Mouse (Mus musculus) kidney, postnatal 0 days (tissue): ENCODE data around the gene Polg. TPM values are rescaled to one million over a fixed set of nuclear protein-coding genes. Genes with fewer than 3 reads are reported as not detected.

Source experiments
- ATAC-seq: fragments of 200-750 bp; cut with Nextera tagmentation; replicated peaks from 2 replicates; pipeline ENCODE4 v1.8.0; 2017; ENCODE audit warnings: low read depth, moderate number of reproducible peaks, moderate TSS enrichment, moderate library complexity; ENCODE audit not compliant: low FRiP score
- DNase-seq: peaks from one replicate; pipeline ENCODE4 v3.0.0-alpha.2; 2016; ENCODE audit warnings: low spot score
- H3K27ac ChIP-seq: fragments of 300-500 bp; sonication (generic); 2 replicates; pipeline ENCODE4 v1.5.1; 2014; ENCODE audit warnings: mild to moderate bottlenecking
- H3K27me3 ChIP-seq: fragments of 300-500 bp; sonication (generic); 2 replicates; pipeline ENCODE4 v1.6.1; 2014; ENCODE audit warnings: low read length, mixed read lengths; ENCODE audit not compliant: insufficient read depth
- H3K36me3 ChIP-seq: fragments of 300-500 bp; sonication (generic); 2 replicates; pipeline ENCODE4 v1.6.1; 2014; ENCODE audit warnings: low read length, mixed read lengths; ENCODE audit not compliant: insufficient read depth
- H3K4me1 ChIP-seq: fragments of 300-500 bp; sonication (generic); replicated peaks from 2 replicates; pipeline ENCODE4 v1.6.1; 2014; ENCODE audit warnings: antibody characterized with exemption, low read length, mixed read lengths; ENCODE audit not compliant: insufficient read depth
- H3K4me2 ChIP-seq: fragments of 300-500 bp; sonication (generic); 2 replicates; pipeline ENCODE4 v1.6.1; 2014; ENCODE audit warnings: mild to moderate bottlenecking, low read length, moderate library complexity, mixed read lengths
- H3K4me3 ChIP-seq: fragments of 300-500 bp; sonication (generic); replicated peaks from 2 replicates; pipeline ENCODE4 v1.5.1; 2014; ENCODE audit warnings: low read depth, low read length
- H3K9ac ChIP-seq: fragments of 300-500 bp; sonication (generic); 2 replicates; pipeline ENCODE4 v1.6.1; 2014; ENCODE audit warnings: low read depth, low read length
- H3K9me3 ChIP-seq: fragments of 300-500 bp; sonication (generic); replicated peaks from 2 replicates; pipeline ENCODE4 v1.6.1; 2016; ENCODE audit warnings: low read length, inconsistent platforms, mixed read lengths
- CTCF ChIP-seq: IDR thresholded peaks from 2 replicates; pipeline ENCODE4 v1.5.1; 2016; ENCODE audit warnings: antibody characterized with exemption, low read depth, mild to moderate bottlenecking, moderate library complexity
- WGBS: fragments of 180-500 bp; shearing (Covaris S2); extraction: QIAGEN DNeasy Blood & Tissue Kit; methylation state at CpG from one replicate; pipeline ENCODE4 v1.1.7; 2014; 5-methylcytosine and 5-hydroxymethylcytosine counted together
- polyA plus RNA-seq: library from polyadenylated mRNA; unstranded; fragments of >200 nt; fragmentation: Nextera tagmentation; extraction: Ambion mirVana; gene quantifications from 2 replicates; pipeline ENCODE4 v1.2.1, GENCODE M21; 2015

Polg gene
- polyA plus RNA-seq, 1 experiment from 2014 or later: 22.8 TPM

GRCm38 (mm10) chr7:79464776-79465420 is 1.3 kb downstream of the Polg start:
- H3K36me3 ChIP-seq: peaks cover 28% of the 10 kb centered on the region; the same call in 1 of the 2 replicates
- ATAC-seq (no peak), DNase-seq (no peak)
- no peak overlapping the region for H3K27ac ChIP-seq
- WGBS: 11% methylated on average over 46 of the region's 47 CpGs
- no peak for TF ChIP-seq CTCF
- peak overlapping the region; percentile 77 for H3K4me2 ChIP-seq
- peaks cover 10% of the 10 kb centered on the region for H3K4me1 ChIP-seq
- H3K27me3 ChIP-seq: no peaks in the 10 kb centered on the region
- H3K4me3 ChIP-seq: peak overlapping the region; percentile 79
- H3K9me3 ChIP-seq: no peaks in the 10 kb centered on the region
- peak overlapping the region; percentile 90 for H3K9ac ChIP-seq

- 0 out of 2 replicates have a peak overlapping the region, but pooled peaks have one; percentile 77 for H3K4me2 ChIP-seq
- TF ChIP-seq CTCF: no peak
- no peak overlapping the region for H3K9ac ChIP-seq
- no peaks in the 10 kb centered on the region for H3K27me3 ChIP-seq
- no peaks in the 10 kb centered on the region for H3K9me3 ChIP-seq
- no peak overlapping the region for H3K27ac ChIP-seq
- no peak overlapping the region for H3K4me3 ChIP-seq
- ATAC-seq (no peak), DNase-seq (no peak)
- H3K4me1 ChIP-seq: peaks cover 10% of the 10 kb centered on the region
- H3K36me3 ChIP-seq: peaks cover 39% of the 10 kb centered on the region
- WGBS: 94% methylated on average over 11 of the region's 11 CpGs
Observed at GRCm38 (mm10) chr7:79463376-79464077, 2.6 kb downstream of the Polg start.

GRCm38 (mm10) chr7:79461721-79462120 is 4.4 kb downstream of the Polg start:
- 88% methylated on average over 10 of the region's 10 CpGs for WGBS
- H3K4me1 ChIP-seq: peaks cover 10% of the 10 kb centered on the region
- no peak for TF ChIP-seq CTCF
- H3K4me3 ChIP-seq: no peak overlapping the region
- H3K9me3 ChIP-seq: no peaks in the 10 kb centered on the region
- no peak overlapping the region for H3K4me2 ChIP-seq
- no peak for ATAC-seq
- H3K36me3 ChIP-seq: peaks cover 54% of the 10 kb centered on the region
- H3K27ac ChIP-seq: no peak overlapping the region
- DNase-seq: no peak
- no peaks in the 10 kb centered on the region for H3K27me3 ChIP-seq
- no peak overlapping the region for H3K9ac ChIP-seq

- no peak for DNase-seq
Observed at GRCm38 (mm10) chr7:79447486-79447885, 18.7 kb downstream of the Polg start.

GRCm38 (mm10) chr7:79447048-79447447 is 19.1 kb downstream of the Polg start:
- H3K4me3 ChIP-seq: no peak overlapping the region
- no peak for ATAC-seq
- 84% methylated on average over 2 of the region's 2 CpGs for WGBS

More at GRCm38 (mm10) chr7:79447486-79447885, 18.7 kb downstream of the Polg start:
- Histone ChIP-seq H3K4me3 (no peak overlapping the region), H3K36me3 (peaks cover 50% of the 10 kb centered on the region), H3K4me1 (no peaks in the 10 kb centered on the region), H3K27me3 (no peaks in the 10 kb centered on the region), H3K4me2 (no peak overlapping the region), H3K27ac (no peak overlapping the region), H3K9me3 (no peaks in the 10 kb centered on the region), H3K9ac (no peak overlapping the region)
- TF ChIP-seq CTCF: no peak
- no peak for ATAC-seq
- 96% methylated on average over 3 of the region's 3 CpGs for WGBS

GRCm38 (mm10) chr7:79440035-79440434 is 26.1 kb downstream of the Polg start:
- Histone ChIP-seq H3K9me3 (no peaks in the 10 kb centered on the region), H3K4me2 (no peak overlapping the region), H3K4me3 (no peak overlapping the region), H3K27me3 (no peaks in the 10 kb centered on the region), H3K36me3 (0 out of 2 replicates have a peak, but pooled peaks cover 5% of the 10 kb centered on the region), H3K4me1 (no peaks in the 10 kb centered on the region), H3K9ac (no peak overlapping the region), H3K27ac (no peak overlapping the region)
- DNase-seq (no peak), ATAC-seq (no peak)
- no peak for TF ChIP-seq CTCF
- WGBS: 67% methylated on average over 2 of the region's 2 CpGs

More at GRCm38 (mm10) chr7:79447048-79447447, 19.1 kb downstream of the Polg start:
- Histone ChIP-seq H3K4me2 (no peak overlapping the region), H3K27me3 (no peaks in the 10 kb centered on the region), H3K27ac (no peak overlapping the region), H3K36me3 (peaks cover 47% of the 10 kb centered on the region), H3K9me3 (no peaks in the 10 kb centered on the region), H3K9ac (no peak overlapping the region), H3K4me1 (no peaks in the 10 kb centered on the region)
- DNase-seq: no peak
- TF ChIP-seq CTCF: no peak
